Mouse (Mus musculus): ENCODE data around the gene Ppp1r2.

Ppp1r2 gene

DNA sequence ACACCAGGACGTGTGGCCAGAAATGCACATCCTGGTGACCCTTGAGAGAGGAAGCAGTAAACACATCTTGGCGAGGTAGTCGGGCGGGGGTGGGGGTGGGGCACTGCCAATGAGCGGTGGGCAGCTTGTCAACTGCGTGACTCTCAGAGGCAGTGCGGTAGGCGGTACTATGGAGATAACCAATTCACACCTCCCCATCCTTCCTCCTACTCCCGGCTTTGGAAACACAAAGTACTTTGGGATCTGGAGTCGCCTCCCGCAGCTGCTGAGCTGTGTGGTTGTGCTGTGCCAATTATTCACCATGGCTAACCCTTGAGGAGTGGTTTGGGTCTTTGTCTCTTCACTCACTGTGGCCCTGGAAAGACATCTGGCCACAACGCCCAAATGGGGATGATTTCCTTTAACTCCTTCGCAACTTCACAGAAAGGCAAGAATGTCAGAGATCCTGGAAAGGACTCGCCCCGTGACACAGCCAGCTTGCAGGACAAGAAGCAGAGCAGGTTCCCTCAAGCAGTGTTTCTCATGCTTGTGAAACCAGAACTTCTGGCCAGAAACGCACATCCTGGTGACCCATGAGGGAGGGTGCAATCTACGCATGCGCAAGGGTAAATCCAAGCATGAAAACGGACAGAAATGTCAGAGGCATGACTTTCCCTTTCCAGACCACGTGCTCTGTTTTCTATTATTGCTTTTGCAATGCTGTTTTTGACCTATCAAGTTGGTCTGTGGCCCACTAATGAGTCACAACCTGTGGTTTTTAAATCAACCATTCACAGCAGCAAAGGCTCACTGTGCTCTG is 41.3 kb downstream of the Ppp1r2 start:
- Histone ChIP-seq H3K27me3 (ENCODE audit: control insufficient read depth, insufficient read depth, low read length, poor library complexity, severe bottlenecking) (no peaks in the 10 kb centered on the region), H3K36me3 (ENCODE audit: control insufficient read depth, insufficient read depth, low read length, poor library complexity, severe bottlenecking) (no peaks in the 10 kb centered on the region)
- DNase-seq (ENCODE audit: low read depth, low spot score) = peak; percentile 91

DNA sequence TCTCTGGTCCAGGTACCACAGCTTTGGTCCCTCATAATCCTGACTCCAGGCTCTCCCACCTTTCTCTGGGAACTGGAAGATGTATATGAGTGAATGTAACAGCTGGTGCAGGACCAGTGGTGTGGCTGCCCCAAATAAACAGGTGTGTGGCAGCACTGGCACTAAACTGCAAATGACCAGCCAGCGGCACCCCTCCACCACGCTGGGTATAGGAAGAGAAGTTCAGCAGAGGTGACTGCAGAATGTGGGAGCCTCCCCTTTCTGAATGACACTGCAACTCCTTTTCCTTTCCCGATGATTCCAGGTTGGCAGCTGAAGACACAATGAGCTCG is 41.9 kb downstream of the Ppp1r2 start:
- DNase-seq (ENCODE audit: low read depth, low spot score) = no peak
- Histone ChIP-seq H3K27me3 (ENCODE audit: control insufficient read depth, insufficient read depth, low read length, poor library complexity, severe bottlenecking) (no peaks in the 10 kb centered on the region), H3K36me3 (ENCODE audit: control insufficient read depth, insufficient read depth, low read length, poor library complexity, severe bottlenecking) (no peaks in the 10 kb centered on the region)

DNA sequence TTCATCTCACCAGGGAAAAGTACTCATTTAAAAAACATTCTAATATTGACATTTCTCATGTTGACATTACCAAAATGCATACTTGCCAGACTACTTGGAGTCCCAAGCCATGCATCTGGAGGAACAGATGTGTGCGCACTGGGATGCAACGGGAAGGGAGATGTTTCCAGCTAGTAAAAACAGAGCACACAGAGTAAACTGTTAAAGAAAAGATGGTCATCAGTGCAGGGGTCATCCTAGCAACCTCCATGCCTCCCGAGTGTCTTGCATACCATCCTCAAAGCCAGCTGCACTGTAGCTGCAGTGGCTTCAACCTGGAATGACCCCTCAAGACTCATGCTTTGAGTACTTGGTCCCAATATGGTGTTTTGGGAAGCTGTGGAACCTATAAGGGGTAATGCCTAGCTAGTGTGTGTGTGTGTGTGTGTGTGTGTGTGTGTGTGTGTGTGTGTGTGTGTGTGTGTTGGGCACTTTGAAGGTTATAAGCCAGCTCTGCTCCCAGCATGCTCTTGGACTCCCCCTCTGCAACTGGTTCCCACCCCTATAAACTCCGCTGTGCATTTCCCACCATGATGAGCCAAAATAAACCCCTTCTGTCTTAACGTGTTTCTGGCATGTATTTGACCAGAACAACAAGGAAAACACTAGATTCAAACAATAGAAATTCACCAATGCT is 42.4 kb downstream of the Ppp1r2 start:
- H3K36me3 ChIP-seq (ENCODE audit: control insufficient read depth, insufficient read depth, low read length, poor library complexity, severe bottlenecking) = no peaks in the 10 kb centered on the region
- DNase-seq (ENCODE audit: low read depth, low spot score) = no peak
- no peaks in the 10 kb centered on the region for H3K27me3 ChIP-seq (ENCODE audit: control insufficient read depth, insufficient read depth, low read length, poor library complexity, severe bottlenecking)

DNA sequence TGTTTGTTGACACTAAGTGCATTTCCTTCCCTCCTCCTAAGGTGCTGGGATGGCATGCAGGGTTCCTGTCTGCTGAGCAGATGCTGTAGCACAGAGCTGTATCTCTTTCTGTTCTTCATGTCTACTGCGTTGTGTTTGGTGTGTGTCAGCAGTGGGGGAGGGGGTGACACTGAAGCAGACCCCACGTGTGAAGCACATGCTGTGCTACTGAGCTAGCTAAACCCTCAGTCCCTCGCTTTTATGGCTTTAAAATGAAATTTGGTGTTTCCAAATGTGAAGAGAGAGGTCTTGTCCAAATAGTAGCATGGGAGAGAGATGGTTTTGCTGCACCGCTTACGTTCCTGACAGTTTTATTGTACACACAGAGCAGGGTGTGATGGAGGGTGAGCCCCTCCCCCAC is 43.5 kb downstream of the Ppp1r2 start:
- Histone ChIP-seq H3K27me3 (ENCODE audit: control insufficient read depth, insufficient read depth, low read length, poor library complexity, severe bottlenecking) (no peaks in the 10 kb centered on the region), H3K36me3 (ENCODE audit: control insufficient read depth, insufficient read depth, low read length, poor library complexity, severe bottlenecking) (no peaks in the 10 kb centered on the region)
- DNase-seq (ENCODE audit: low read depth, low spot score) = no peak

DNA sequence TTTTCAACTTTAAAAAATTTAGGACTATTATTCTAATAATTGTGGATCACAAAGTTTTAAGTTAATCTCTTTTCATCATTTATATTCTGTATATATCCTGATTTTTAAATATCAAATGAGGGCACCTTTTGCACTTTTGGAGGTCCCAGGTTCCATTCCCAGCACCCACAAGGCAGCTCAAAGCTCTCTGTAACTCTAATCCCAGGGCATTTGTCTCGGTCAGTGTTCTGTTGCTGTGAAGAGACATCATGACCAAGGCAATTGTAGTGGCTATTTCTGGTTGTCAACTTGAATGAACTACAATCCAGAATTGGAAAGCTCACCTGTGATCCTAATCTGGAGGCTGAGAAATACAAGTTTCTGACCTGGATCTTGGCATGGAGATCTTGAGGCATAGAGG is 47.3 kb downstream of the Ppp1r2 start:
- H3K27me3 ChIP-seq (ENCODE audit: control insufficient read depth, insufficient read depth, low read length, poor library complexity, severe bottlenecking) = no peaks in the 10 kb centered on the region
- no peak for DNase-seq (ENCODE audit: low read depth, low spot score)
- no peaks in the 10 kb centered on the region for H3K36me3 ChIP-seq (ENCODE audit: control insufficient read depth, insufficient read depth, low read length, poor library complexity, severe bottlenecking)

DNA sequence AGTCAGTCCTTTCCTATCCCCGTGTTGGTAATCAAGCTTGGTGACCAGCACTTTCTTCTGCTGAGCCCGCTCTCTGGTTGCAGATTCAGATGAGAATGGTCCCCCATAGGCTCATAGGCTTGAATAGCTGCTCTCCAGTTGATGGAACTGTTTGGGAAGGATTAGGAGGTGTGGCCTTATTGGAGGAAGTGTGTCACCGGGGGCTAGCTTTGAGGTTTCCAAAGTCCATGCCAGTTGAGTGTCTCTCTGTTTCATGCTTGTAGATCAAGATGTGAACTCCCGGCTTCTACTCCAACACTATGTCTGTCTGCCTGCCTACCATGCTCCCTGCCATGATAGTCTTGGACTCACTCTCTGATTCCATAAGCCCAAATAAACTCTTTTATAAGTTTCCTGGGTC is 59.8 kb downstream of the Ppp1r2 start:
- H3K27me3 ChIP-seq (ENCODE audit: control insufficient read depth, insufficient read depth, low read length, poor library complexity, severe bottlenecking) = no peaks in the 10 kb centered on the region
- no peaks in the 10 kb centered on the region for H3K36me3 ChIP-seq (ENCODE audit: control insufficient read depth, insufficient read depth, low read length, poor library complexity, severe bottlenecking)
- no peak for DNase-seq (ENCODE audit: low read depth, low spot score)

DNA sequence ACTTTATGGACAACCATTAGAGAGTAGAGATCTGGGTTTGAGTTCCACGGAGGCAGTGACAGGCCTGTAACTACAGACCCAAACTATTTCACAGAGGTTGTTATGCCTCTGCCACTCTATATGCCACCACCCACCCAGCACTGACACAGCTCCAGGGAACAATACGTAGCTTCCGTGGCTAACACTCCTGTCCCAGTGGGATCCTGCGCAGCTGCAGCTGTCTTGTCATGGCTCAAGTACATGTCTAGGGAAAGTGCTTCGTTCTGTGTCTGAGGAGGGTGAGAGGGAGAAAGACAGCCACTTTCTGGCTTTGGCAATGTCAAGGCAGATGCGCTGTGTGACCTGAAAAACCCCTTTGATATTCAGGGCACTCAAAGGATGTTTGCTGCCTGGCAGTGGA is 61.6 kb downstream of the Ppp1r2 start:
- no peak for DNase-seq (ENCODE audit: low read depth, low spot score)
- Histone ChIP-seq H3K36me3 (ENCODE audit: control insufficient read depth, insufficient read depth, low read length, poor library complexity, severe bottlenecking) (no peaks in the 10 kb centered on the region), H3K27me3 (ENCODE audit: control insufficient read depth, insufficient read depth, low read length, poor library complexity, severe bottlenecking) (no peaks in the 10 kb centered on the region)

DNA sequence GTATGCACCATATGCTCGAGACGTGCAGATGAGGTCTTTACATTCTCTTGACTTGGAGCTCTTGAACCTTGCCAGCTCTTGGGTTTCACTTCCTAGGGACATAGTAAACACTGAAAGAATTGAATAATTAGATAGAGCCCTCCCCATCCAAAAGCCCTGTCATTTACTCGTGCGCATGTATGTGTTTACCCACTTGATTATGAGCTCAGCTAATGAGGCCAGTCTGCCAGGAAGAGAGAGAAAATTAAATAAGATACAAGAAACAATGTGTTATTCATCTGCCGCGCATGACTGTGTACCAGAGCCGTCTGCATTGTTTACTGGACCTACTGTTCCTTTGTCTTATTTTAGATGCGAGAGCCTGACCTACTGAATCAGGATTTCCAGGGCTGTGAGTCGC is 63.6 kb downstream of the Ppp1r2 start:
- Histone ChIP-seq H3K36me3 (ENCODE audit: control insufficient read depth, insufficient read depth, low read length, poor library complexity, severe bottlenecking) (no peaks in the 10 kb centered on the region), H3K27me3 (ENCODE audit: control insufficient read depth, insufficient read depth, low read length, poor library complexity, severe bottlenecking) (no peaks in the 10 kb centered on the region)
- DNase-seq (ENCODE audit: low read depth, low spot score) = no peak

DNA sequence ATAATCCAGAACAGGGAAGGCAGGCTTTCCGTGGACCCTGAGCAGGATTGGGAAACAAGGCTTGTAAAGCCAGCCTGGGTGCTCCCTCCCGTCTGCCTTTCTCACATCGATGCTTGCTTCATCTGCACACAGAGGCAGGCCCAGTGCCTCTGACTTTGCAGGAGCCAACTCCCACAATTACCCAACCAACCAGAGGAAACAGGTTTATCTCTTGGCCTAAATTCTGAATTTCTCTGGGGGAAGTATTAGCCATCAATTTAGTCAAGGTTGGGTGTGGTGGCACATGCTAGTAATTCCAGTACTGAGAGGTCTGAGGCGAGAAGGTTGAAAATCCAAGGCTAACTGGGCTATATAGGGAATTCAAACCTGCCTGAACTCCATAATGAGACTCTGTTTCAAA is 64.6 kb downstream of the Ppp1r2 start:
- no peaks in the 10 kb centered on the region for H3K36me3 ChIP-seq (ENCODE audit: control insufficient read depth, insufficient read depth, low read length, poor library complexity, severe bottlenecking)
- H3K27me3 ChIP-seq (ENCODE audit: control insufficient read depth, insufficient read depth, low read length, poor library complexity, severe bottlenecking) = no peaks in the 10 kb centered on the region
- DNase-seq (ENCODE audit: low read depth, low spot score) = no peak

DNA sequence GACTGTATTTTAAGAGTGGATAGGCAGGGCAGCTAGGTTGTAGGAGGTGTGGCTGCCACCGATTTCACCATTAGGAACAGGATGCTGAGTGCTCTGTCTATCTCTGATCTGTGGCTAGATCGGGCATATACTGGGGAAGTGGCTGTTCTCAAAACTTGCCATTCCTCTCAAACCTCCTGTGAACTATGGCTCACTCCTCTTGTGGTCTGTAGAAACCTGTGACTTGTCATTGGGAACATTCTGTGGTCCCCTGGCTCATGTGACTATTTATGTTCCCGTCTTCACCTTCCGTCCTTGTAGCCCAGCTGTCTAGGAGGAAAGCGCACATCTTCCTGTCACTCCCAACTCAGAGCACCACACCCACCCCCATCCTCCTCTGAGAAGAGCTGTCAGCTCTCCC is 65.2 kb downstream of the Ppp1r2 start:
- Histone ChIP-seq H3K27me3 (ENCODE audit: control insufficient read depth, insufficient read depth, low read length, poor library complexity, severe bottlenecking) (no peaks in the 10 kb centered on the region), H3K36me3 (ENCODE audit: control insufficient read depth, insufficient read depth, low read length, poor library complexity, severe bottlenecking) (no peaks in the 10 kb centered on the region)
- DNase-seq (ENCODE audit: low read depth, low spot score) = peak; percentile 24

DNA sequence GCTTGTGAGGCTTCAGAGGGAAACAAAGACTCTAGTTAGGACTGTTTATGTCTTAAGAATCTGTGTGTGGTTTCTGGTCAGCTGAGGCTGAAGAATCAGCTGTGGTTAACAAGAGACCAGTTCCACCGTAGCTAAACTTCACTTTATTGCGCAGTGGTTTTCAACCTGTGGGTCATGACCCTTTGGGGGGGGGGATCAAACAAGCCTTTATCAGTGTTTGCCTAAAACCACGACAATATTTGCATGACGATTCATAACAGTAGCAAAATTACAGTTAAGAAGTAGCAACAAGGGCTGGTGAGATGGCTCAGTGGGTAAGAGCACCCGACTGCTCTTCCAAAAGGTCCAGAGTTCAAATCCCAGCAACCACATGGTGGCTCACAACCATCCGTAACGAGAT is 69.4 kb downstream of the Ppp1r2 start:
- no peak for DNase-seq (ENCODE audit: low read depth, low spot score)
- no peaks in the 10 kb centered on the region for H3K36me3 ChIP-seq (ENCODE audit: control insufficient read depth, insufficient read depth, low read length, poor library complexity, severe bottlenecking)
- no peaks in the 10 kb centered on the region for H3K27me3 ChIP-seq (ENCODE audit: control insufficient read depth, insufficient read depth, low read length, poor library complexity, severe bottlenecking)

DNA sequence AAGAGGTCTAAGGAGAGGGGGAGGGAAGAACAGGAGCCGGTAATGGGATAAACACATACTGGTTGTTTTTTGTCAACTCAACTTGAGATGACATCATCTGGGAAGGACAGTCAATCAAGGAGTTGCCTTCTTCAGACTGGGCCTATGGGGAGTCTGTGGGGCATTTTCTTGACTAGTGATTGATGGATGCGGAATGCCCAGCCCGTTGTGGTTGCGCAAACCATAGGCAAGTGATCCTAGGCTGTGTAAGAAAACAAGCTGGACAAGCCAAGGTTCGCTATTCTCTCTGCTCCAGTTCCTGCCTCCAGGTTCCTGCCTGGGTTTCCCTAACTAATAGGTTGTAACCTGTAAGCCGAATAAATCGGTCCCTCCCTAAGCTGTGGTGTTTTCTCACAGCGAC is 69.9 kb downstream of the Ppp1r2 start:
- H3K36me3 ChIP-seq (ENCODE audit: control insufficient read depth, insufficient read depth, low read length, poor library complexity, severe bottlenecking) = no peaks in the 10 kb centered on the region
- DNase-seq (ENCODE audit: low read depth, low spot score) = no peak
- H3K27me3 ChIP-seq (ENCODE audit: control insufficient read depth, insufficient read depth, low read length, poor library complexity, severe bottlenecking) = no peaks in the 10 kb centered on the region

DNA sequence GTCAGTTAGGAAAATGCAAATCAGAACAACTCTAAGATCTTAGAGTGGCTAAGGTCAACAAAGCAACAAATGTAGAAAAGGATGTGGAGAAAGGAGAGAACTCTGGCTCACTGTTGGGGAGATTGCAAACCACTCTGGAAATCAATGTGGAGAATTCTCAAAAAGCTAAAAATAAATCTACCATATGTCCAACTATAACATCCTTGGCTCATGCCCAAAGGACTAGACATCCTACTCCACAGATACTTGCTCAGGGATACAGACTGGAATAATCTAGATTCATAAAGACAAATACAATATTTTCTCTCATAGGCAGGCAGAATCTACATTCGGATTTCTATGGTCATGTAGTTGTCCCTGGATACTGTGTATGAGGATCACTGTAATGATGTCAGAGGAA is 70.9 kb downstream of the Ppp1r2 start:
- no peaks in the 10 kb centered on the region for H3K36me3 ChIP-seq (ENCODE audit: control insufficient read depth, insufficient read depth, low read length, poor library complexity, severe bottlenecking)
- H3K27me3 ChIP-seq (ENCODE audit: control insufficient read depth, insufficient read depth, low read length, poor library complexity, severe bottlenecking) = no peaks in the 10 kb centered on the region
- DNase-seq (ENCODE audit: low read depth, low spot score) = no peak

DNA sequence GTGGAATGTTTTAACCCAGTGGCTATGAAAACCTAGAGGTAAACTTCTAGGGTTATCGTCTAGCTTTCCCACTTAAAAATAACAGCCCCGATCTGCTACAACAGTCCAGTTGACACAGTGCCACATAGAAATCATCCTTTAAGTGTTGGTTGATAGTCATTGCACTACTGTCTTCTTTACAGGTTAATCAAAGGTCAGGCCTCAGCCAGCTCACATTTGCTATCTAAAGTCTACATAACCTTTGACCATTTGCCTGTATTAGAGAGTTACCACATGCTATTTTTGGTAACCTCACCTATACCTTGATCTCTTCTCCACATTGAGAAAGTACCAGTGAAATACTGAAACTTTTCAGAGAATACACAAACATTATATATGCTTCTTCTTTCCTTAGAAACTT is 73.4 kb downstream of the Ppp1r2 start:
- H3K27me3 ChIP-seq (ENCODE audit: control insufficient read depth, insufficient read depth, low read length, poor library complexity, severe bottlenecking) = no peaks in the 10 kb centered on the region
- DNase-seq (ENCODE audit: low read depth, low spot score) = no peak

More for the DNA sequence above, 73.4 kb downstream of the Ppp1r2 start:
- no peaks in the 10 kb centered on the region for H3K36me3 ChIP-seq (ENCODE audit: control insufficient read depth, insufficient read depth, low read length, poor library complexity, severe bottlenecking)
